Mouse (Mus musculus): Measurements from ENCODE around the gene Pygo1.

Gene Pygo1

DNA sequence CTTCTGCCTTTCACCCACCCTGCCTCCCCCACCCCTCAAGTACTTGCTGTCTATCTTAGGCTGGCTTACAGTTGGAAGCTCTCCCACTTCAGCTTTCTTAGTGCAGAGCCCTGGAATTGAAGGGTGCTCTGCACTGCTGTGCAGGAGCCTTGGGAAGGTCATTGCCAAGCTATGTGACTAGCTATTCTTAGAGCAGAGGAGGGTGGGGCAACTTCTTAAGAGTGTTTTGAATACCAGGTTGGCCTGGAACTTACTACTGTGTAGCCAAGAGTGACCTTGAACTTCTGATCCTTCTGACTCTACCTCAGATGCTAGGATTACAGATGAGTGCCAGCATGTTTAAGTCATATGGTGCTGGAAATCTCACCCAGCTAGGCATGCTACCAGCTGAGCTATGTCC is 70.7 kb downstream of the Pygo1 start:
- no peak for DNase-seq (ENCODE audit: low spot score)

DNA sequence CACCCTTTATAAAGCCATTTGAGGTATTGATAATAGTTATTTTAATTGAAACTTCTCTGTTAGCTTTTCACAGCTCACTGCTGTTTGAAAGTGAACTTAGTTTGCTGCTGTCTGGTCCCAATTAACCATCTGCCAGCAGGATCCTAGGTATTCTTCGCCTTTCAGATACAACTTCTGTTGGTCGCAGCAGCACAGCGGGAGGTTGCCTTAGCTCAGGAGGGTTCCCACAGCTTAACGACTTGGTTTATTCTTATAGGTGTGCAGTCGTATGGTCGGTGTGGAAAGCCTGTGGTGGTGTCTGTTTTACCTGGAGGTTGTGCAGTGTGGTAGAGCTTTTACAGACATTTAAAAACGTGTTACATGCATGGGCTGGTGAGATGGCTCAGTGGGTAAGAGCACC is 71.4 kb downstream of the Pygo1 start:
- DNase-seq (ENCODE audit: low spot score) = no peak

DNA sequence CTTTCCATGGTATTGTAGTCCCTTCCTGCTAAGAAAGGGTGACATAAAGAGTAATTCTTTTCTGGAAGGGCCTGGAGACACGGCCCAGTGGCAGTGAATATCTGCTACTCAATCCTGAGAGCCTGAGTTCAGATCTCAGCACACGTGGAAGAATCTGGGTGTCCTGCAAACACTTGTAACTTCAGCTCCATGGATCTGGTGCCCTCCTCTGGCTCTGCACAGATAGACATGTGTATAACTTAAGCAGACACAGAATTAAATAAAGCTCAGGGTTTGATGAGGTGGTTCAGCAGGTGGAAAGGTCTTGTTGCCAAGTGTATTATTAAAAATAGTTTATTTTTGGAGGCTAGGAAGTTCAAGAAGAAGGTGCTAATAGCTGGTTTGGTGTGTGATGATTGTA is 75.0 kb downstream of the Pygo1 start:
- no peak for DNase-seq (ENCODE audit: low spot score)

DNA sequence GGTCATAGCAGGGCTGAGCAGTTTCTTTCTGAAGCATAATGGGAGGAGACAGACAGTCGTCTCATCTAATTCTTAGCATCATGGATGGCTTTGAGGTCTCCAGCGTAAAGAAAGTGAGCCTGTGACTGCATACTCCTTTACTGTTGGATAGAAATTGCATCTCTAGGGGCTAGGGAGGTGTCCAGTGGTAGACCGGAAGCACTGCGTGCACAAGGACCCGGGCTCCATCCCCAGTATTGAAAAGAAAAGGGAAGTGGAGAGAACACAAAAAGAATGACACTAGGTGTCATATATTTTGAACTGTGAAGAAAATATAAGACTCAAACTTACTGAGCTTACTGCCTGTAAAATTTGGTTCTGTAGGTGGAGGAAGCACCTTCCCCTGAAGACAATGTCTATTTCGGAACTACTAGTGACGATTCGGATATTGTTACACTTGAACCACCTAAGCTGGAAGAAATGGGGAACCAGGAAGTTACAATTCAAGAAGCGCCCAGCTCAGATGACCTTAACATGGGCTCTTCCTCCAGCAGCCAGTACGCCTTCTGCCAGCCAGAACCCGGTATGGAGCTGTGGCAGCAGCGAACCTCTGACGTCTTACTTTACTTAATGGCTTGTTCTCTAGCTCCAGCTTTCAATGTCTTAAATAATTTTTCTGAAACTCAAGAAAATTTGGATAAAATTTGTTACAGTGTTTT is 76.0 kb downstream of the Pygo1 start:
- DNase-seq (ENCODE audit: low spot score) = no peak

All from lung, postnatal 25 days (tissue).